In the genomic region with DNA sequence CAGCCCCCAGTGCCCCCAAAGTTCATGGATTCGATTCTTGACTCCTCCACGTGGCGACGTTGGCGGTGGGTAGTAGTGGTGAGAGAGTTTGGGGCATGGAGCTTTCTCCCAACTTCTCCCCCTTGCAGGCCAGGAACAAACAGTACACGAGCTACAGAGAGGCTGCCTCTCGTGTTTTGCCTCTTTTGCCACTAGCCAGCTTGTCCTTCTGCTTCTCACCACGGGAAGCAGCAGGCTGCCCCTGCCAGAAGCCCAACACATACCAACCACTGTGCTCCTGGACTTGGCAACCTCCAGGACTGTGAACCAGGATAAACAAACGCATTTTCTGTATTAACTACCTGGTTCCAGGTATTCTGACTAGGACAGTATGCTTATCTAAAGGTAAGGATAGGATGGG, we compare ENCODE assay signal across 9 mouse cellular contexts. TPM values are rescaled to one million over a fixed set of nuclear protein-coding genes. Genes with fewer than 3 reads are reported as not detected.
DNase-seq lines count a peak whose midpoint lies in the region; ATAC-seq and TF ChIP-seq lines count a peak whose summit lies in the region.
"Had no signal": no experiment of that assay in that cellular context is flagged by ENCODE, and none has a peak within 500 bp of the region (broad histone marks: within the 10 kb centered on the region; RNA-seq: fewer than 3 reads in every experiment).

No protein-coding gene starts in this region.

- no peak overlapping the region for H3K9ac ChIP-seq in kidney, embryonic 16.5 days (replicated peaks; ENCODE audit: low read length)

- H3K4me3 ChIP-seq in kidney, embryonic 16.5 days (ENCODE audit: low read length), result no peak overlapping the region
- no peak overlapping the region for H3K4me3 ChIP-seq in kidney, adult 2 months (ENCODE audit: insufficient read depth, low read depth, low read length)
- H3K4me3 ChIP-seq in limb, embryonic 10.5 days, result no peak overlapping the region
- H3K4me3 ChIP-seq: erythroblast, embryonic 14.5 days; hindbrain, embryonic 13.5 days had no signal

- DNase-seq in kidney, adult 2 months, result no peak
- peak; percentile 84 to 89 for DNase-seq in cerebellum, adult 18-20 months
- peak; percentile 65 to 82 for DNase-seq in cerebellum, postnatal 14 days
- no peak for DNase-seq in limb, embryonic 10.5 days (ENCODE audit: low spot score)
- DNase-seq in thymus, postnatal 0 days (ENCODE audit: low spot score), result no peak

- no peaks in the 10 kb centered on the region for H3K9me3 ChIP-seq in kidney, embryonic 16.5 days (ENCODE audit: low read length)
- H3K9me3 ChIP-seq in limb, embryonic 10.5 days (replicated peaks), result 0 out of 2 replicates have a peak, but pooled peaks cover 2% of the 10 kb centered on the region
- H3K9me3 ChIP-seq: hindbrain, embryonic 13.5 days had no signal

- ATAC-seq in kidney, embryonic 16.5 days (ENCODE audit: low FRiP score, low TSS enrichment), result no peak
- no peak for ATAC-seq in megakaryocyte progenitor cell, adult 5-6 weeks (replicated peaks; ENCODE audit: poor library complexity)

- TF ChIP-seq POLR2A in kidney, adult 2 months (IDR thresholded peaks at IDR 0.05; ENCODE audit: low read depth, low read length), result no peak

- no peak for TF ChIP-seq CTCF in kidney, adult 2 months (conservative IDR thresholded peaks at IDR 0.05; ENCODE audit: insufficient read depth, insufficient read length, low read depth, low read length)

- no peaks in the 10 kb centered on the region for H3K27me3 ChIP-seq in kidney, embryonic 16.5 days (ENCODE audit: insufficient read depth, low read length)
- no peaks in the 10 kb centered on the region for H3K27me3 ChIP-seq in kidney, adult 2 months (replicated peaks; ENCODE audit: control insufficient read depth, insufficient read depth, low read length)
- no peaks in the 10 kb centered on the region for H3K27me3 ChIP-seq in limb, embryonic 10.5 days (ENCODE audit: low read depth, poor library complexity, severe bottlenecking)
- H3K27me3 ChIP-seq: hindbrain, embryonic 13.5 days had no signal

- 66% methylated on average over 9 of the region's 9 CpGs for WGBS in kidney, embryonic 16.5 days
- WGBS in kidney, adult 2 months, result 57% methylated on average over 9 of the region's 9 CpGs
- WGBS in limb, embryonic 10.5 days, result 72% methylated on average over 9 of the region's 9 CpGs

- peaks cover 6% of the 10 kb centered on the region for H3K4me1 ChIP-seq in kidney, embryonic 16.5 days (ENCODE audit: insufficient read depth, low read length)
- no peaks in the 10 kb centered on the region for H3K4me1 ChIP-seq in kidney, adult 2 months (ENCODE audit: control insufficient read depth, insufficient read depth, low read length)
- H3K4me1 ChIP-seq in limb, embryonic 10.5 days, result peaks cover 16% of the 10 kb centered on the region

- H3K27ac ChIP-seq in kidney, embryonic 16.5 days (ENCODE audit: low read length), result peak overlapping the region; percentile 34; the same call in 1 of the 2 replicates
- no peak overlapping the region for H3K27ac ChIP-seq in kidney, adult 2 months (ENCODE audit: insufficient read depth, low read depth, low read length)
- H3K27ac ChIP-seq in limb, embryonic 10.5 days, result peak overlapping the region; percentile 86

- no peaks in the 10 kb centered on the region for H3K36me3 ChIP-seq in kidney, embryonic 16.5 days (ENCODE audit: insufficient read depth, low read length)
- H3K36me3 ChIP-seq in kidney, adult 2 months (ENCODE audit: control insufficient read depth, insufficient read depth, low read length), result no peaks in the 10 kb centered on the region
- H3K36me3 ChIP-seq in limb, embryonic 10.5 days, result no peaks in the 10 kb centered on the region
- H3K36me3 ChIP-seq: hindbrain, embryonic 13.5 days had no signal

- peak overlapping the region; percentile 39 for H3K4me2 ChIP-seq in kidney, embryonic 16.5 days (replicated peaks; ENCODE audit: low read depth, low read length)

RNA-seq across cellular contexts. Expression of a gene that starts 44.6 kb away (rescaled TPM):
- polyA plus RNA-seq in kidney, embryonic 16.5 days (2015; fragmentation: Nextera tagmentation; extraction: Ambion mirVana), result 25.5 and 32.1 TPM in 2 replicates
- 20.4 and 24.6 TPM in 2 replicates for polyA plus RNA-seq in kidney, adult 2 months (2012; rRNA removed)
- polyA plus RNA-seq in limb, embryonic 10.5 days (2016; fragmentation: Nextera tagmentation; extraction: Ambion mirVana), result 31.4 and 33.9 TPM in 2 replicates
- polyA plus RNA-seq in thymus, postnatal 0 days (2015; fragmentation: Nextera tagmentation; extraction: Ambion mirVana), result 14.7 and 17.8 TPM in 2 replicates
- 24.3 and 31.0 TPM in 2 replicates for total RNA-seq in megakaryocyte progenitor cell, adult 5-6 weeks (2015)
- total RNA-seq in megakaryocyte progenitor cell, adult 5-6 weeks (2017), result 24.9 and 48.2 TPM in 2 replicates

Comparison
In these comparisons a context has a peak if more than half of its experiments do, and no peak if none do; other contexts are left out.
1. DNase-seq: peak in cerebellum, adult 18-20 months (2 of 2) and cerebellum, postnatal 14 days (2 of 2); none in kidney, adult 2 months (single experiment), limb, embryonic 10.5 days (single experiment) and thymus, postnatal 0 days (single experiment).